Mouse (Mus musculus) forebrain, embryonic 12.5 days (tissue): ENCODE measurements around the gene Higd2a. TPM values are rescaled to one million over a fixed set of nuclear protein-coding genes. Genes with fewer than 3 reads are reported as not detected.

ENCODE experiments used
- ATAC-seq: fragments of 200-750 bp; cut with Nextera tagmentation; 2 replicates; pipeline ENCODE4 v1.8.0; 2017; ENCODE audit warnings: moderate TSS enrichment; ENCODE audit not compliant: low FRiP score
- H3K27ac ChIP-seq: fragments of 300-500 bp; sonication (generic); 2 replicates; pipeline ENCODE4 v1.5.1; 2016; ENCODE audit warnings: mild to moderate bottlenecking
- H3K27me3 ChIP-seq: fragments of 300-500 bp; sonication (generic); 2 replicates; pipeline ENCODE4 v1.6.1; 2016; ENCODE audit warnings: mild to moderate bottlenecking
- H3K36me3 ChIP-seq: fragments of 300-500 bp; sonication (generic); replicated peaks from 2 replicates; pipeline ENCODE4 v1.6.1; 2016; ENCODE audit warnings: mild to moderate bottlenecking
- H3K4me1 ChIP-seq: fragments of 300-500 bp; sonication (generic); 2 replicates; pipeline ENCODE4 v1.6.1; 2016
- H3K4me2 ChIP-seq: fragments of 300-500 bp; sonication (generic); 2 replicates; pipeline ENCODE4 v1.6.1; 2016; ENCODE audit warnings: mild to moderate bottlenecking, moderate library complexity
- H3K4me3 ChIP-seq: fragments of 300-500 bp; sonication (generic); replicated peaks from 2 replicates; pipeline ENCODE4 v1.5.1; 2016; ENCODE audit warnings: mild to moderate bottlenecking
- H3K9ac ChIP-seq: fragments of 300-500 bp; sonication (generic); 2 replicates; pipeline ENCODE4 v1.6.1; 2016; ENCODE audit warnings: mild to moderate bottlenecking
- H3K9me3 ChIP-seq: fragments of 300-500 bp; sonication (generic); 2 replicates; pipeline ENCODE4 v1.6.1; 2016
- WGBS: fragments of 180-500 bp; shearing (Covaris S2); methylation state at CpG from one replicate; pipeline ENCODE4 v1.1.7; 2016; 5-methylcytosine and 5-hydroxymethylcytosine counted together
- microRNA-seq: library from miRNA; unstranded; fragments of <30 nt; microRNA quantifications from one replicate; pipeline ENCODE4, GENCODE M21; 2017
- polyA plus RNA-seq: library from polyadenylated mRNA; unstranded; fragments of >200 nt; fragmentation: Nextera tagmentation; extraction: Ambion mirVana; gene quantifications from 2 replicates; pipeline ENCODE4 v1.2.1, GENCODE M21; 2016

Gene Higd2a
- polyA plus RNA-seq, 1 experiment from 2014 or later: 167 TPM

DNA sequence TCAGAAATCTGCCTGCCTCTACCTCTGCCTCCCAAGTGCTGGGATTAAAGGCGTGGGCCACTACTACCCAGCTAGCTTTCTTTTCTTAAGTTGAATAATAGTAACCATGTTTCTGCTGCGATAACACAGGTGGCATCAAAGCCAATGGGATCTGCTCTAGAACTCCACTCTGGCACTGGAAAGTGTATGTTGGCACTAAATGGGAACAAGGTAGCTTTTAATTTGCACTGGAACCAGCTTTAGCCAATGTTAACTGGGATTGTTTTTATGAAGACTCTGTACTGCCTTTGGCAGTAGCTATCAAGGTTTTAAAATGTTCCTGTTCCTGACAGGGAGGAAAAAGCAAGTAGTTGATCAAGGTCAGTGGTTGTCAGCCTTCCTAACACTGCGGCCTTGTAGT is 45.0 kb downstream of the Higd2a start:
- Histone ChIP-seq H3K4me1 (no peaks in the 10 kb centered on the region), H3K9me3 (no peaks in the 10 kb centered on the region), H3K36me3 (peaks cover 34% of the 10 kb centered on the region), H3K4me3 (no peak overlapping the region), H3K9ac (no peak overlapping the region), H3K27ac (no peak overlapping the region), H3K27me3 (no peaks in the 10 kb centered on the region), H3K4me2 (no peak overlapping the region)
- 92% methylated on average over 3 of the region's 3 CpGs for WGBS
- no peak for ATAC-seq

Small RNAs within 50 kb of the gene (microRNA-seq; reads per million reads assigned to microRNA genes)
- not detected for gene Gm24195

Other genes with a start within 250 kb of the Higd2a start
- gene Cplx2, start 218.9 kb upstream of the Higd2a start, polyA plus RNA-seq: 14.9 and 15.5 TPM in 2 replicates
- gene Thoc3, start 121.4 kb upstream of the Higd2a start, polyA plus RNA-seq: 125 and 134 TPM in 2 replicates
- 20.3 and 20.8 TPM in 2 replicates for gene Simc1, start 86.4 kb upstream of the Higd2a start, polyA plus RNA-seq
- 243 and 259 TPM in 2 replicates for gene 4833439L19Rik, start 24.8 kb upstream of the Higd2a start, polyA plus RNA-seq
- 44.4 and 50.3 TPM in 2 replicates for gene Arl10, start 15.2 kb upstream of the Higd2a start, polyA plus RNA-seq
- gene Nop16, start 117 bp upstream of the Higd2a start, polyA plus RNA-seq: 60.4 and 62.0 TPM in 2 replicates
- 32.7 and 34.6 TPM in 2 replicates for gene Cltb, start 21.1 kb downstream of the Higd2a start, polyA plus RNA-seq
- gene Faf2, start 31.6 kb downstream of the Higd2a start, polyA plus RNA-seq: 74.1 and 76.7 TPM in 2 replicates
- gene Rnf44, start 103.7 kb downstream of the Higd2a start, polyA plus RNA-seq: 102 and 113 TPM in 2 replicates
- 0.05 TPM in 1 of 2 replicates, not detected in the other for gene Cdhr2, start 111.3 kb downstream of the Higd2a start, polyA plus RNA-seq
- gene Gprin1, start 159.7 kb downstream of the Higd2a start, polyA plus RNA-seq: 4.3 and 11.3 TPM in 2 replicates
- gene Sncb, start 176.4 kb downstream of the Higd2a start, polyA plus RNA-seq: 2.7 and 3.6 TPM in 2 replicates
- gene Eif4e1b, start 193.8 kb downstream of the Higd2a start, polyA plus RNA-seq: not detected in 2 replicates
- 12.8 and 14.2 TPM in 2 replicates for gene Tspan17, start 199.2 kb downstream of the Higd2a start, polyA plus RNA-seq